Mouse (Mus musculus): Measurements from ENCODE around the gene Cxcr4. TPM values are rescaled to one million over a fixed set of nuclear protein-coding genes. Genes with fewer than 3 reads are reported as not detected.

The Cxcr4 gene
- total RNA-seq, 1 experiment from 2014 or later: 97.1 TPM

DNA sequence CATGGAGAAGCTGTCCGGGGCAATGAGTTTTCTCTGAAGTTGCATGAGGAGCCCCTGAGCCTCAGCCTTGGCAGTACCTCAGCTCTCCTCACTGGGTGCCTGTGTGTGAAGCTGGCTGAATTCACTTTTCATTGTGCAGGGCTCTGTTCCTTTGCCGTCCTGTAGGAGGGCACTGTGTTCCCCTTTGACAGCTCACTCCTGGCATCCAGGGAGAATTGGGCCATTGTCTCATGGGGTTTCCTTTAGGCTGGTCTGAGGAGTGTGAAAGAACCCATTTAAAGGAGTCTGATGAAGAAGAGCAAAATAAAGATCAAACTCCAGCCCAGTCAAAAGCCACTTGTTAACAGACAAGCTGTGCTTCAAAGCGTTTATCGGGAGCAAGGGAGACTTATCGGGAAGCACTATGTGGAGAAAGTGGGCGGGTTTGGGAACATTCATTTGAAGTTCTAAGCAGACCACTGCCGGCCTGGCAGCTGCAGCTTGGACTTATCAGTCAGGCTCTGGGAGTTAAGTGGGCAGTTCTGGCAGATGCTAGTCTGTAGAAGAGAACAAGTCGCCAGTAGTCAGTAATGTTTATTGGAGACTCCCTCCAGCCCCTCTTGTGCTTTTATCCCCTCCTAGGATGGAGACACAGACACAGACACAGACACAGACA lies 40.2 kb downstream of the Cxcr4 start:
- ATAC-seq (replicated peaks in 1 of 2; ENCODE audit: insufficient read depth in 1 of 2, low FRiP score in 2 of 2, low TSS enrichment in 1 of 2, low read depth in 1 of 2, poor library complexity in 2 of 2, severe bottlenecking in 2 of 2): no peak

DNA sequence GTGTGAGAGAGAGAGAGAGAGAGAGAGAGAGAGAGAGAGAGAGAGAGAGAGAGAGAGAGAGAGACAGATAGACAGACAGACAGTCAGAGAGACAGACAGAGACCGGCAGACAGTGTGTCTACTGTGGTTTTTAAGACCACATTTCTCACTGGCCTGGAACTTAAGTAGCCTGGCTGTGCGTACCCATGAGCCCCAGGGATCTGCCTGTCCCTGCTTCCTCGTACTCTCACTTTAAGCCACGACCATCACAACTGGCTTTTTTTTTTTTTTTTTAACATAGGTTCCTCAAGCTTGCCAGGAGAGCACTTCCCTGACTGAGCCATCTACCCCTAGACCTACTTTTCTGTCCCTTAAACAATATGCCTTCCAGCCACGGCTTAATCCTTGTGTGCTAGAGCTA lies 42.7 kb downstream of the Cxcr4 start:
- ATAC-seq (replicated peaks in 1 of 2; ENCODE audit: insufficient read depth in 1 of 2, low FRiP score in 2 of 2, low TSS enrichment in 1 of 2, low read depth in 1 of 2, poor library complexity in 2 of 2, severe bottlenecking in 2 of 2): peak in 1 of 2 experiments; percentile 38; a peak in 1 of 4 replicates

DNA sequence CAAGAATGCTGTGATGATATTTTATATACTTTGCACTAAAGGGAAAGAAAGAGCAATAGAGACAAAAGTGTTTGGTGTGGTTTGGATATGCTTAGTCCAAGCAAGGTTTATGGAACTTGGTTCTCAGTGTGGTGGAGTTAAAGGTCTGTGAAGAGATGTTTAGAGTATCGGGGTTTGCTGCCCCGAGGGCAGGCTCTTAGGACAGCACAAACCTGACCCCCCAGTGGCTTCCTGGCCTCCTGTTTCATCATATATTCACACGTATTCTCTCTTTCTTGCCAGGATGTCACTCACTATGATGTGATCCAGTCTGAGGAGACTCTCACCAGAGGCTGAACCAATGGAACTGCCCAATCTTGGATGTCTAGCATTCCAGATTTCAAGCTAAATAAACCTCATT lies 43.1 kb downstream of the Cxcr4 start:
- no peak for ATAC-seq (replicated peaks in 1 of 2; ENCODE audit: insufficient read depth in 1 of 2, low FRiP score in 2 of 2, low TSS enrichment in 1 of 2, low read depth in 1 of 2, poor library complexity in 2 of 2, severe bottlenecking in 2 of 2)

DNA sequence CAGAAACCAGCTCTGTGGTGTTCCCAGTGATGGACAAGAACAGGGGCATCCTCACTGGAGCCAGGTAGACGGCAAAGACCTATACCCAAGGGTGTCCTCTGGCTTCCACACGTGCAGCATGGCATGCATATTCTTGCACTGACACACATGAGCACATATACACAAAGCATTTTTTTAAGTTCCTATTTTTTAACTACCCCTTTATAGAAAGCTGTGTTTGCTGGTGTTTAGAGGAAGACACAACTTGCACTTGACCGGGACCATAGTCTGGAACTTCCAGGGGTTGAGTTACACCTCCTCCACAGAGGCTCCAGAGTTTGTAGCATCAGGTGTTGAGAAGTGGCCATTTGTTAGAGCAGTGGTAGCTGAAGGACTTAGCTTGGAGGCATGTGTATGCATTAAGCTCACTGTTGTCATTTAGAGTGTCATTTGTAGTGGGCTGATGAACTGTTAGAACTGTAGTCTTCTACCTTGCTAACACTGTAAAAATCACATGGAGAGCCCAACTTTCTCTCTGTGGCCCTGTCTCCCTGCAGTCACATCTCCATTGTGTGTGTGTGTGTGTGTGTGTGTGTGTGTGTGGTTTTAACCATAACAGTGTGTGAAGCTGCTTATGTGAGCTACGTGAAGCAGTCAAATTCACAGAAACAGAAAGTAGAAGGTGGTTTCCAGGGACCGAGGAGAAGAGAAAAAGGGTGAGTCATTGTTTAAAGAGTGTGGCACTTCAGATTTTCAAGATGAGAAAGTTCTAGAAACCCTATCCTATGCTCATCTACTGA lies 43.7 kb downstream of the Cxcr4 start:
- ATAC-seq (replicated peaks in 1 of 2; ENCODE audit: insufficient read depth in 1 of 2, low FRiP score in 2 of 2, low TSS enrichment in 1 of 2, low read depth in 1 of 2, poor library complexity in 2 of 2, severe bottlenecking in 2 of 2): peak; percentile 53 to 61; a peak in 3 of 4 replicates

DNA sequence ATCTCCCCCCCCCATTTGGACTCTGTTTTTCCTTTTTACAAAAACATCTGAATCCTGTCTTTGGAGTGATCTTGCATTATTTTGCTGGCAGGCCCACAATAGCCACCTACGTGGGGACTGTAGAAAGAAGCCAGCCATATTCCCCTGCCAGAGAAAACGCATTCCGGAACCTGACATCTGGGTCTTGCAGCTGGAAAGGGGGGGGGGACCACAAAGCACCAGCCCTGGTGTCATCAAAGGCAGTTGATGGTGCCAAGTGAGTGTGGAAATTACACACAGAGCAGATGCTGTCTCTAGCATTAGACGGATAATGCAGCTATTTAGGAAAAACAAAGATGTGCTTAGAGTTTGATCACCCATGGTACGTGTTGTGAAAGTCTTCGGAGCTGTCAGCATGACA lies 46.4 kb downstream of the Cxcr4 start:
- ATAC-seq (replicated peaks in 1 of 2; ENCODE audit: insufficient read depth in 1 of 2, low FRiP score in 2 of 2, low TSS enrichment in 1 of 2, low read depth in 1 of 2, poor library complexity in 2 of 2, severe bottlenecking in 2 of 2): no peak

DNA sequence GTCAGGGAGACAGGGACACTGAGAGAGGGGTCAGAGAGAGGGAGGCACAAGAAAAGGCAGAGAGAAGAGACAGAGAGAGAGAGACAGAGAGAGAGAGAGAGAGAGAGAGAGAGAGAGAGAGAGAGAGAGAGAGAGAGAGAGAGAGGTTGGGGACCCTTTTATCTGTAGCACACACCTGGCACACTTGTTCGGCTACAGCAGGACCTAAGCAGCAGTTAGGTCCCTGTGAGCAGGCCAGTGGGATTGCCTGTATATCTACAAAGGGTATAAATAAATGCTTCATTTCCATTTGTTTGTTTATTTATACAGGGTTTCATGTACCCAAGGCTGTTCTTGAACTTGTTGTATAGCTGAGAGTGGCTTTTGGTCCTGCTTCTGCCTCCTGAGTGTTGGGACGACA lies 49.0 kb downstream of the Cxcr4 start:
- no peak for ATAC-seq (replicated peaks in 1 of 2; ENCODE audit: insufficient read depth in 1 of 2, low FRiP score in 2 of 2, low TSS enrichment in 1 of 2, low read depth in 1 of 2, poor library complexity in 2 of 2, severe bottlenecking in 2 of 2)

DNA sequence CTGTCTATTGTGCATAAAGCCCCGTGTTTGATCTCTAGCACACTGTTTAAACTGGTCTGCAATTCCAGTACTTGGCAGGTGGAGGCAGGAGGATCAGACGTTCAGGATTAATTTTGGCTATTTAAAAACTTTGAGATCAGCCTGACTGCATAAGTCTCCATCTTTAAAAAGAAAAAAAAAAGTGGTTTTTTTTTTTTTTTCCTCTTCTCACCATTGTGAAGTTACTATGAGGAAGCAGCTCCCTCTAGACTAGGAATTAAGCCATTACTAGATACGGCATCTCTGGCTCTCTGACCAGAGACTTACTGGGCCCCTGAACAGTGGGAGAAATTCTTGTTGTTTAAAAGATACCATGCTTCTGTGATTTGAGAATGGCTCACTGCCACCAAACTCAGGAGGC lies 49.5 kb downstream of the Cxcr4 start:
- ATAC-seq (replicated peaks in 1 of 2; ENCODE audit: insufficient read depth in 1 of 2, low FRiP score in 2 of 2, low TSS enrichment in 1 of 2, low read depth in 1 of 2, poor library complexity in 2 of 2, severe bottlenecking in 2 of 2): no peak

DNA sequence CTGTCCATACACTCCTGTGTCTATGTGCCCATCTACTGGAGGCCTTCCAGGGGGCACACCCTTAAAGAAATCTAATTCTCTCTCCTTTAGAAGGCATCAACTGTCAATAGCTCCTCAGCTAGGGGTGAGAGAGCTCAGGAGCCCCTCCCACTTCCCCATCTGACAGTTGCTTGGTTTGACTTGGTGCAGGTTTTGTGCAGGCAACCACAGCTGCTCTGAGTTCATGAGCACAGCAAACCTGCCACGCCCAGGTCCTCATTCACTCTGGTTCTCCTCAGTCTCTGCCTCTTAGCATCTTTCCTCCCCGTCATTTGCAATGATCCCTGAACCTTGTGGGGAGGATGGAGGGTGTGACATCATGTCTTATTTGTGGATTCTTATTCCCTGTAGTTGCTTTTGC lies 51.9 kb downstream of the Cxcr4 start:
- peak in 1 of 2 experiments; percentile 49; a peak in 1 of 4 replicates for ATAC-seq (replicated peaks in 1 of 2; ENCODE audit: insufficient read depth in 1 of 2, low FRiP score in 2 of 2, low TSS enrichment in 1 of 2, low read depth in 1 of 2, poor library complexity in 2 of 2, severe bottlenecking in 2 of 2)

DNA sequence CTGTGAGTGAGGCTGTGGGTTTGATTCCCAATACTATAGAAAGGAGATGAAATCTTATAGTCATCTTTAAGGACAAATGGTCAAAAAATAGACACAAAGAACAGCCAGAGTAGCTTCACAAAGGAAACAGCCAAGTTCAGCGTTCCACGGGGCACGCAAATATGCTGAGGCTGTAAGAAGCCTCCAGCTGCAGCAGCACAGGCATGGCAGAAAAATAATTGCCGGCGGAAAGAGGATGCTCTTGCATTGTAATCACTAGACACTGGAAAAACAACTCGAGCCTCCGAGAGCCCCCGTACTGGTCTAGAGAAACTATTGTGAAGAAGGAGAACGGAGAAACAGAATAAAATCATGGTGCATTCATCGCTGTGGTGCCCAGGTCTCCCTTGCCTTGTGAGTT lies 52.5 kb downstream of the Cxcr4 start:
- ATAC-seq (replicated peaks in 1 of 2; ENCODE audit: insufficient read depth in 1 of 2, low FRiP score in 2 of 2, low TSS enrichment in 1 of 2, low read depth in 1 of 2, poor library complexity in 2 of 2, severe bottlenecking in 2 of 2): no peak

Other genes starting within 250 kb of the Cxcr4 start
- 366 and 400 TPM in 2 replicates for gene Mcm6, start 232.6 kb downstream of the Cxcr4 start, total RNA-seq (2017)
- 224 and 253 TPM in 2 replicates for gene Dars, start 174.9 kb downstream of the Cxcr4 start, total RNA-seq (2017)

All from hematopoietic stem cell, adult 5-6 weeks (primary cell).